Mouse (Mus musculus) adrenal gland, postnatal 25 days (tissue): Measurements from ENCODE around the gene Hoxd10. TPM values are rescaled to one million over a fixed set of nuclear protein-coding genes. Genes with fewer than 3 reads are reported as not detected.

ENCODE experiments used
- DNase-seq: peaks from one replicate; pipeline ENCODE4 v3.0.0; 2021; ENCODE audit warnings: mixed read lengths
- total RNA-seq: library from RNA; stranded (reverse); gene quantifications from 2 replicates; pipeline ENCODE4 v1.2.3, GENCODE M21; 2021

Gene Hoxd10
- total RNA-seq, 1 experiment from 2014 or later = not detected

GRCm38 (mm10) chr2:74696442-74697335 lies 5.0 kb downstream of the Hoxd10 start:
- DNase-seq = no peak

GRCm38 (mm10) chr2:74697567-74698121 lies 5.9 kb downstream of the Hoxd10 start, which contains the start of gene Hoxd9:
Gene Hoxd9 (plus strand): TSS chr2:74697727.
- peak; percentile 78 for DNase-seq

- peak; percentile 52 for DNase-seq
Measured at GRCm38 (mm10) chr2:74698201-74699052, 6.7 kb downstream of the Hoxd10 start.

- DNase-seq = no peak
Measured at GRCm38 (mm10) chr2:74699053-74699430, 7.3 kb downstream of the Hoxd10 start.

- no peak for DNase-seq
Measured at GRCm38 (mm10) chr2:74699664-74700545, 8.2 kb downstream of the Hoxd10 start.

- DNase-seq = no peak
Measured at GRCm38 (mm10) chr2:74700546-74701112, 8.9 kb downstream of the Hoxd10 start.

GRCm38 (mm10) chr2:74701949-74702819 lies 10.5 kb downstream of the Hoxd10 start:
- peak; percentile 83 for DNase-seq

GRCm38 (mm10) chr2:74702820-74703219 lies 11.1 kb downstream of the Hoxd10 start:
- DNase-seq = no peak

- DNase-seq = no peak
Measured at GRCm38 (mm10) chr2:74703317-74703716, 11.6 kb downstream of the Hoxd10 start.

- DNase-seq = no peak
Measured at GRCm38 (mm10) chr2:74703720-74704392, 12.1 kb downstream of the Hoxd10 start.

GRCm38 (mm10) chr2:74704393-74704998 lies 12.8 kb downstream of the Hoxd10 start, which contains the start of gene Hoxd8:
Gene Hoxd8 (plus strand): TSS chr2:74704615.
- peak; percentile 83 for DNase-seq

- DNase-seq = peak; percentile 60
Measured at GRCm38 (mm10) chr2:74704999-74705466, 13.3 kb downstream of the Hoxd10 start.

- DNase-seq = peak; percentile 79
Measured at GRCm38 (mm10) chr2:74705467-74706089, 13.9 kb downstream of the Hoxd10 start.

- DNase-seq = no peak
Measured at GRCm38 (mm10) chr2:74706393-74706960, 14.8 kb downstream of the Hoxd10 start.

- DNase-seq = no peak
Measured at GRCm38 (mm10) chr2:74707599-74707998, 15.9 kb downstream of the Hoxd10 start.

- DNase-seq = no peak
Measured at GRCm38 (mm10) chr2:74708676-74709075, 17.0 kb downstream of the Hoxd10 start.

GRCm38 (mm10) chr2:74709465-74710419 lies 18.0 kb downstream of the Hoxd10 start:
- no peak for DNase-seq
